Mouse (Mus musculus) liver, embryonic 14.5 days (tissue): Measurements from ENCODE around the gene Ap3b1. TPM values are rescaled to one million over a fixed set of nuclear protein-coding genes. Genes with fewer than 3 reads are reported as not detected.

ENCODE experiments used
- ATAC-seq: fragments of 200-750 bp; cut with Nextera tagmentation; 2 replicates; pipeline ENCODE4 v1.8.0; 2017; ENCODE audit warnings: moderate number of reproducible peaks, mild to moderate bottlenecking, moderate library complexity; ENCODE audit not compliant: insufficient read depth
- DNase-seq, 3 experiments: peaks; one replicate each; pipeline ENCODE4 v3.0.0-alpha.2; 2012 to 2013; ENCODE audit warnings: low read depth in 3 of 3, low spot score in 3 of 3
- H3K27ac ChIP-seq: fragments of 300-500 bp; sonication (generic); 2 replicates; pipeline ENCODE4 v1.5.1; 2014; ENCODE audit warnings: moderate library complexity, mild to moderate bottlenecking, control low read depth, inconsistent platforms
- H3K27me3 ChIP-seq: fragments of 300-500 bp; sonication (generic); 2 replicates; pipeline ENCODE4 v1.6.1; 2014; ENCODE audit warnings: mild to moderate bottlenecking, low read length, moderate library complexity; ENCODE audit not compliant: control insufficient read depth, insufficient read depth
- H3K36me3 ChIP-seq: fragments of 300-500 bp; sonication (generic); replicated peaks from 2 replicates; pipeline ENCODE4 v1.6.1; 2014; ENCODE audit warnings: low read depth; ENCODE audit not compliant: control insufficient read depth, insufficient read depth
- H3K4me1 ChIP-seq, 2 experiments: fragments of 200-500 bp in 1 of 2; fragments of 300-500 bp in 1 of 2; sonication (generic) in 1 of 2; replicated peaks; 2 replicates each; pipeline ENCODE4 v1.6.1; 2012 to 2014; ENCODE audit warnings: antibody characterized with exemption in 1 of 2, inconsistent platforms in 1 of 2, low read length in 1 of 2; ENCODE audit not compliant: control insufficient read depth in 2 of 2, insufficient read depth in 2 of 2
- H3K4me2 ChIP-seq: fragments of 300-500 bp; sonication (generic); 2 replicates; pipeline ENCODE4 v1.6.1; 2014; ENCODE audit warnings: low read depth, mild to moderate bottlenecking, control low read depth, moderate library complexity
- H3K4me3 ChIP-seq, 2 experiments: fragments of 200-500 bp in 1 of 2; fragments of 300-500 bp in 1 of 2; sonication (generic) in 1 of 2; 2 replicates each; pipeline ENCODE4 v1.5.1; 2012 to 2014; ENCODE audit warnings: low read depth in 2 of 2, low read length in 2 of 2, mild to moderate bottlenecking in 2 of 2, control low read depth in 1 of 2, inconsistent platforms in 1 of 2, moderate library complexity in 1 of 2; ENCODE audit not compliant: insufficient read depth in 1 of 2
- H3K9ac ChIP-seq: fragments of 300-500 bp; sonication (generic); replicated peaks from 2 replicates; pipeline ENCODE4 v1.6.1; 2014; ENCODE audit warnings: mild to moderate bottlenecking, control low read depth, moderate library complexity
- H3K9me3 ChIP-seq: fragments of 300-500 bp; sonication (generic); 2 replicates; pipeline ENCODE4 v1.6.1; 2016; ENCODE audit warnings: low read length, mixed read lengths; ENCODE audit not compliant: control insufficient read depth
- CTCF ChIP-seq: IDR thresholded peaks from 2 replicates; pipeline ENCODE4 v1.5.1; 2016; ENCODE audit warnings: antibody characterized with exemption, low read depth, control low read depth
- EP300 ChIP-seq: IDR thresholded peaks from 2 replicates; pipeline ENCODE4 v1.6.1; 2016; ENCODE audit warnings: antibody characterized with exemption, low read depth
- WGBS: fragments of 180-500 bp; shearing (Covaris S2); extraction: QIAGEN DNeasy Blood & Tissue Kit; methylation state at CpG from one replicate; pipeline ENCODE4 v1.1.7; 2014; ENCODE audit not compliant: insufficient replicate concordance; 5-methylcytosine and 5-hydroxymethylcytosine counted together
- polyA plus RNA-seq, 2 experiments: library from polyadenylated mRNA; depleted of rRNA in 1 of 2; stranded (reverse) in 1 of 2; unstranded in 1 of 2; fragments of >200 nt; fragmentation: Nextera tagmentation in 1 of 2; extraction: Ambion mirVana in 1 of 2; gene quantifications; 2 replicates each; pipeline versions ENCODE4 v1.2.1 to v1.2.3; 2012 to 2014

The Ap3b1 gene
- polyA plus RNA-seq, 2 experiments = 16.1 to 16.8 TPM

DNA sequence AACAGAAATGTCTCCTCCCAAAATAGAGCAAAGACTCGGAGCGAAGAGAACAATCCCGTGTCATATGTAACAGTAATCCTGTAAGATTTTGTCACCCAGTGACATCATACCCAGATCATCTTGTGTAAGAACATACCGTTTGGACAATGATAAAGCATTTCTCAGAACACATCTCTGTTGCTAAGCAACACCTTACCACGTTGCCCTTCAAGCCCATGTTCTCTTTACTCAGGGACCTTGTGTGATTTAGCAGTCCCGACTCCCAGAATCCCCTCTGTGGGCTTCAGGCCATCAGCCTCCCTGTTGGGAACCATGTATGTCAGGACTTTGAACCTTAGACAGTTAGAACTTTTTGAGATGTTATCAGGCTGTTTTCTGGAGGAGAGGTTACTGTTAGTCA lies 209.0 kb downstream of the Ap3b1 start:
- H3K4me3 ChIP-seq = no peak overlapping the region
- TF ChIP-seq CTCF (no peak), EP300 (no peak)
- H3K9me3 ChIP-seq = no peaks in the 10 kb centered on the region
- no peaks in the 10 kb centered on the region for H3K36me3 ChIP-seq
- H3K4me2 ChIP-seq = no peak overlapping the region
- no peaks in the 10 kb centered on the region for H3K27me3 ChIP-seq
- ATAC-seq = no peak
- WGBS = 71% methylated on average over 6 of the region's 6 CpGs
- no peak overlapping the region for H3K9ac ChIP-seq
- H3K4me1 ChIP-seq = 0 out of 4 replicates have a peak, but pooled peaks cover 0 to 3% of the 10 kb centered on the region in 2 experiments
- no peak for DNase-seq
- H3K27ac ChIP-seq = no peak overlapping the region

GRCm38 (mm10) chr13:94571001-94571400 lies 212.2 kb downstream of the Ap3b1 start:
- Histone ChIP-seq H3K4me1 (no peaks in the 10 kb centered on the region), H3K4me3 (no peak overlapping the region), H3K4me2 (no peak overlapping the region), H3K36me3 (no peaks in the 10 kb centered on the region), H3K9ac (no peak overlapping the region), H3K27ac (no peak overlapping the region), H3K9me3 (no peaks in the 10 kb centered on the region), H3K27me3 (no peaks in the 10 kb centered on the region)
- 73% methylated on average over 10 of the region's 10 CpGs for WGBS
- DNase-seq = no peak
- TF ChIP-seq EP300 = no peak
- no peak for TF ChIP-seq CTCF
- ATAC-seq = no peak

GRCm38 (mm10) chr13:94573356-94573755 lies 214.6 kb downstream of the Ap3b1 start:
- DNase-seq (no peak), ATAC-seq (no peak)
- Histone ChIP-seq H3K9ac (no peak overlapping the region), H3K9me3 (no peaks in the 10 kb centered on the region), H3K4me3 (no peak overlapping the region), H3K36me3 (no peaks in the 10 kb centered on the region), H3K4me2 (no peak overlapping the region), H3K27me3 (no peaks in the 10 kb centered on the region), H3K27ac (no peak overlapping the region), H3K4me1 (no peaks in the 10 kb centered on the region)
- 75% methylated on average over 8 of the region's 8 CpGs for WGBS
- TF ChIP-seq CTCF (no peak), EP300 (no peak)

DNA sequence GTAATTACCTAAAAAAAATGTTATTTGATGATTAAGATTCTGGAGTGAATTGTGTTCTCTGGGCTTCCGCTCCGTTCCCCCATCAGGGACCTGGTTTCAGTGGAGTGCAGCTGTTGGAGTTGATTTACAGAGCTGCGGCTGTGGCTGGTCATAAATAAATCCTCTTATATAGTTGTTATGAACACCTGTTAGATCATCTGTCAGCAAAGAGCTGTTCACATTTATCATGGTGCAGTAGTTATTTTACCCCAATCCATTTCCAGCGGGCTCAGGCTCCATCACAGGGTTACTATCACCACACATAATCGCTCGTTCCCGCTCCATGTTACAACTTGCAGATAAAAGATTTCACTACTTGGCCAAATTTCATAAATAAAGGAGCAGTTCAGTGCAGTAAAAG lies 215.1 kb downstream of the Ap3b1 start:
- H3K27ac ChIP-seq = no peak overlapping the region
- DNase-seq (no peak), ATAC-seq (no peak)
- H3K4me1 ChIP-seq = no peaks in the 10 kb centered on the region
- H3K36me3 ChIP-seq = no peaks in the 10 kb centered on the region
- WGBS = 88% methylated on average over 7 of the region's 7 CpGs
- H3K9me3 ChIP-seq = no peaks in the 10 kb centered on the region
- TF ChIP-seq EP300 = no peak
- TF ChIP-seq CTCF = no peak
- no peaks in the 10 kb centered on the region for H3K27me3 ChIP-seq
- H3K9ac ChIP-seq = no peak overlapping the region
- no peak overlapping the region for H3K4me3 ChIP-seq
- H3K4me2 ChIP-seq = no peak overlapping the region

DNA sequence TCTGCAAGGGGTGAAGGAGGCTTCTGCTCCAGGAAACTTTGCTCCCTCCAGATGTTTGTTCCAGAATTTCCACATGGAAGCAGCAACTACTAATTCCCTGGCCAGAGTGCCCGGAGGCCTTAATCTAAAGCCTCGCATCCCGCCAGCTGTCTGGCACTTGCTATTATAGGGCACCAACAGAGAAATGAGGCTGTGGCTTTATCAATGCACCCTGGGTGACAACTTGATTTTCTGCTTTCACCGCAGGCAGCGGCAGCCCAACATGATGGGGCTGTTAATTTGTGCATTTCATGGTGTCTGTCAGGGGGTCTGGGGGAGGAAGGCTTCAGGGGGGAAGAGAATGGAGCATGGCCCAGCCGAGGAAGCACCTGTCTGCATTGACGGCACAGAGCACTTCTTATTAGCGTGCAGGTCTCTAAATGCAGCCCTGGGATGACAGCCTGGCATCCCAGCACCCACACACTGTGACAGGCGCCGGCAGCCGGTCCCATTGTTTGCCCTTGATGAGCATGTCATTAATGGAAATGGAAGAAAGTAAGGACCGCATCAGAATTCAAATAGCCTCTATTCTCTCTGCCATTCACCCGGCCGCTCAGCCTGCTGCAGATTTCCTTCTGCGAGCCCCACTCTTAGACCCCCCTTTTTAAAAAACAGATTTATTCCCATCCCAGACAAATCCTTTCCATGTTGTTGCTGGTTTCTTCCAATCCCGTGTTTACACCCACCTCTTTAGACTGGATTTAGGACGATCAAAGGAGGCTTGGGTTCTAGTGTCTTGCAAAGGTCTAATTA lies 217.0 kb downstream of the Ap3b1 start:
- Histone ChIP-seq H3K4me1 (no peaks in the 10 kb centered on the region), H3K9me3 (no peaks in the 10 kb centered on the region), H3K9ac (no peak overlapping the region), H3K27ac (no peak overlapping the region), H3K4me2 (no peak overlapping the region), H3K36me3 (no peaks in the 10 kb centered on the region), H3K27me3 (no peaks in the 10 kb centered on the region), H3K4me3 (no peak overlapping the region)
- DNase-seq (no peak), ATAC-seq (no peak)
- WGBS = 52% methylated on average over 17 of the region's 17 CpGs
- TF ChIP-seq EP300 (no peak), CTCF (no peak)
